Mouse (Mus musculus) layer of hippocampus, adult 8-10 months (tissue): Measurements from ENCODE around the gene Ints2. TPM values are rescaled to one million over a fixed set of nuclear protein-coding genes. Genes with fewer than 3 reads are reported as not detected.

Experiments
- DNase-seq, 2 experiments: peaks; one replicate each; pipeline ENCODE4 v3.0.0; 2022; ENCODE audit warnings: low spot score in 2 of 2
- total RNA-seq, 4 experiments: library from RNA; stranded (reverse); gene quantifications; 2 replicates each; pipeline ENCODE4 v1.2.4; 2022

Gene Ints2
- total RNA-seq, 4 experiments from 2014 or later: 21.0 to 34.6 (median 24.7) TPM

GRCm38 (mm10) chr11:86175833-86176232 is 81.5 kb downstream of the Ints2 start:
- DNase-seq: no peak

GRCm38 (mm10) chr11:86174173-86174572 is 83.2 kb downstream of the Ints2 start:
- peak in 1 of 2 experiments; percentile 46 for DNase-seq

GRCm38 (mm10) chr11:86170743-86171142 is 86.6 kb downstream of the Ints2 start:
- DNase-seq: no peak

Other genes with a start within 250 kb of the Ints2 start
- gene Brip1, start 56.4 kb downstream of the Ints2 start, total RNA-seq: under 1 TPM in 3 of 4 experiments, not detected in 1; 0.06 to 0.16 (median 0.11) TPM
- 10 to 100 TPM; 49.1 to 85.1 (median 57.2) TPM for gene Med13, start 100.0 kb upstream of the Ints2 start, total RNA-seq
- 10 to 100 TPM; 26.3 to 34.8 (median 27.0) TPM for gene Rnft1, start 227.1 kb upstream of the Ints2 start, total RNA-seq